Mouse (Mus musculus) forebrain, embryonic 12.5 days (tissue): ENCODE results near the gene Lat. TPM values are rescaled to one million over a fixed set of nuclear protein-coding genes. Genes with fewer than 3 reads are reported as not detected.

Source experiments
- ATAC-seq: fragments of 200-750 bp; cut with Nextera tagmentation; 2 replicates; pipeline ENCODE4 v1.8.0; 2017; ENCODE audit warnings: moderate TSS enrichment; ENCODE audit not compliant: low FRiP score
- H3K27ac ChIP-seq: fragments of 300-500 bp; sonication (generic); 2 replicates; pipeline ENCODE4 v1.5.1; 2016; ENCODE audit warnings: mild to moderate bottlenecking
- H3K27me3 ChIP-seq: fragments of 300-500 bp; sonication (generic); 2 replicates; pipeline ENCODE4 v1.6.1; 2016; ENCODE audit warnings: mild to moderate bottlenecking
- H3K36me3 ChIP-seq: fragments of 300-500 bp; sonication (generic); replicated peaks from 2 replicates; pipeline ENCODE4 v1.6.1; 2016; ENCODE audit warnings: mild to moderate bottlenecking
- H3K4me1 ChIP-seq: fragments of 300-500 bp; sonication (generic); 2 replicates; pipeline ENCODE4 v1.6.1; 2016
- H3K4me2 ChIP-seq: fragments of 300-500 bp; sonication (generic); 2 replicates; pipeline ENCODE4 v1.6.1; 2016; ENCODE audit warnings: mild to moderate bottlenecking, moderate library complexity
- H3K4me3 ChIP-seq: fragments of 300-500 bp; sonication (generic); replicated peaks from 2 replicates; pipeline ENCODE4 v1.5.1; 2016; ENCODE audit warnings: mild to moderate bottlenecking
- H3K9ac ChIP-seq: fragments of 300-500 bp; sonication (generic); 2 replicates; pipeline ENCODE4 v1.6.1; 2016; ENCODE audit warnings: mild to moderate bottlenecking
- H3K9me3 ChIP-seq: fragments of 300-500 bp; sonication (generic); 2 replicates; pipeline ENCODE4 v1.6.1; 2016
- WGBS: fragments of 180-500 bp; shearing (Covaris S2); methylation state at CpG from one replicate; pipeline ENCODE4 v1.1.7; 2016; 5-methylcytosine and 5-hydroxymethylcytosine counted together
- polyA plus RNA-seq: library from polyadenylated mRNA; unstranded; fragments of >200 nt; fragmentation: Nextera tagmentation; extraction: Ambion mirVana; gene quantifications from 2 replicates; pipeline ENCODE4 v1.2.1, GENCODE M21; 2016

The Lat gene
- polyA plus RNA-seq, 1 experiment from 2014 or later = 1.9 TPM

DNA sequence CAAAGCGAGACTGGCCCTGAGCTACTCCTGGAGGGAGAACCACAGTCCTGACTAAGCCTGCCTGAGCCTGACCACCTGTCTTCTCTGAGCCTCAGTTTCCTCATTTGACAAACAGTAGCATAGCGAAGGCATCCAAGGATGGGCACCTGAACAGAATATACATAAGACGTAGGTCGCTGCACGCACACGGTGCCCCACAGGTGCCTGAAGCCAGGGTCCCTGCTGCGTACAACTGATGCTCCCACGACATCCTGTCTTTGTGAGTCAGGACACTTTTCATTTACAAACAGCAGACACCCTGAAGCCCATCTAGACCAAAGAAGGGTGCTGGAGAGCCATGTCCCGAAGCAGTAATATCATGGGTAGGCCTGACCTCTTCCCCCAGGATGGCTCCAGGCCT lies 11.0 kb downstream of the Lat start:
- H3K4me3 ChIP-seq = no peak overlapping the region
- no peak overlapping the region for H3K4me2 ChIP-seq
- ATAC-seq = no peak
- no peaks in the 10 kb centered on the region for H3K27me3 ChIP-seq
- 92% methylated on average over 9 of the region's 9 CpGs for WGBS
- no peak overlapping the region for H3K27ac ChIP-seq
- peaks cover 4% of the 10 kb centered on the region; the same call in 1 of the 2 replicates for H3K36me3 ChIP-seq
- H3K9me3 ChIP-seq = no peaks in the 10 kb centered on the region
- no peak overlapping the region for H3K9ac ChIP-seq
- H3K4me1 ChIP-seq = peaks cover 10% of the 10 kb centered on the region; the same call in 1 of the 2 replicates

DNA sequence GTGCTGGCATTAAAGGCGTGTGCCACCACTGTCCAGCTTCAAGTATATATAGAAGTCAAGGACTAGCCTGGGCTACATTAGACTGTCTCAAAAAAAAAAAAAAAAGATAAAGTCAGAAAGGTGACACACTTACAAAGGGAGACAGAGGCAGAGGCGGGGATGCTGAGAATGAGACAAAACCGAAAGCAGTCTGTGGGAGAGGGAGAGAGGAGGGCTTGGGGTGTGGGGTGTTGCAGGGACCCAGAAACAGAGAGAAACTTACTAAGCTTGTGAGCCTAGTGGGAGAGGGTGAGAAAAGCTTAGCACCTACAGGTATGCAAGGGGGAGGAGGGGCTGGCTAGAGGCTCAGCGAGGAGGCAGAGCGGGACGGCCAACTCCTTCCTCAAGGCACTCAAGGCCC lies 11.5 kb downstream of the Lat start:
- H3K4me3 ChIP-seq = no peak overlapping the region
- 85% methylated on average over 6 of the region's 6 CpGs for WGBS
- H3K4me2 ChIP-seq = no peak overlapping the region
- H3K27me3 ChIP-seq = no peaks in the 10 kb centered on the region
- no peaks in the 10 kb centered on the region for H3K36me3 ChIP-seq
- no peaks in the 10 kb centered on the region for H3K9me3 ChIP-seq
- no peak overlapping the region for H3K9ac ChIP-seq
- no peak overlapping the region for H3K27ac ChIP-seq
- no peak for ATAC-seq
- peaks cover 10% of the 10 kb centered on the region; the same call in 1 of the 2 replicates for H3K4me1 ChIP-seq

DNA sequence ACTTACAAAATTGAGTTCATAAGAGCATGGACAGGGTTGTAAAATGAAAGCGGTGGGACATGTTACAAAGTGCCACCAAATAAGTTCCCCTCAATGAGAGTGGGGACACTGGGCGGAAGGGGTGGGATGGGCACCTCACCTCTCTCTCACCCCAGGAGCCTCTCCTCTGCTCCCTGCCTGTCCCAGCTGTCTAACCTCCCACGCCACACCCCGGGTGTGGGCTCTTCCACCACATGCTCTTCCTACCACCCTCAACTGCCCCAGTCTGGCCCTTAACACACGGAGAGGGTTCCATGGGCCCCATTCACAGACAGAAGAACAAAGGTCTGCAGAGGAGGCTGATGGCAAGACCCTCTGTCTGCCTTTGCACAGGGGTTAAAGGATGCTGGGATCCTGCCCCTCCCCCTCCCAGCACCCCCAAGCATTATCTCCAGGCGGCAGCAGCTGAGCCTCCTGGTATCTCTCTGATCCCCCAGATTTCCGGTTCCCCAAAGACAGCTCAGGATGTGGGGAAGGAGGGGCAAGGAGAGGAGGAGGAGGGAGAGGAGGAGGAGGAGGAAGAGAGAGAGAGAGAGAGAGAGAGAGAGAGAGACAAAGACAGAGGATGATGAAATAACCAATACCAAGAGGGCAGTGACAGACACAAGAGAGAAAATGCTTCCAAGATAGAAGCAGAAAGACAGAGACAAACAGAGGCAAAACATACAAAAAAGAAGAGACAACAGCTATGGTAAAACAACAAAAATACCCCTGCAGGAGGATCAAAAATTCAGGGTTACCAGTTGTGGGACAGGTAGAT lies 12.4 kb downstream of the Lat start:
- Histone ChIP-seq H3K27me3 (no peaks in the 10 kb centered on the region), H3K27ac (no peak overlapping the region), H3K4me2 (no peak overlapping the region), H3K9me3 (no peaks in the 10 kb centered on the region), H3K36me3 (no peaks in the 10 kb centered on the region), H3K4me1 (peaks cover 10% of the 10 kb centered on the region; the same call in 1 of the 2 replicates), H3K9ac (no peak overlapping the region), H3K4me3 (no peak overlapping the region)
- no peak for ATAC-seq
- WGBS = 54% methylated on average over 7 of the region's 7 CpGs

DNA sequence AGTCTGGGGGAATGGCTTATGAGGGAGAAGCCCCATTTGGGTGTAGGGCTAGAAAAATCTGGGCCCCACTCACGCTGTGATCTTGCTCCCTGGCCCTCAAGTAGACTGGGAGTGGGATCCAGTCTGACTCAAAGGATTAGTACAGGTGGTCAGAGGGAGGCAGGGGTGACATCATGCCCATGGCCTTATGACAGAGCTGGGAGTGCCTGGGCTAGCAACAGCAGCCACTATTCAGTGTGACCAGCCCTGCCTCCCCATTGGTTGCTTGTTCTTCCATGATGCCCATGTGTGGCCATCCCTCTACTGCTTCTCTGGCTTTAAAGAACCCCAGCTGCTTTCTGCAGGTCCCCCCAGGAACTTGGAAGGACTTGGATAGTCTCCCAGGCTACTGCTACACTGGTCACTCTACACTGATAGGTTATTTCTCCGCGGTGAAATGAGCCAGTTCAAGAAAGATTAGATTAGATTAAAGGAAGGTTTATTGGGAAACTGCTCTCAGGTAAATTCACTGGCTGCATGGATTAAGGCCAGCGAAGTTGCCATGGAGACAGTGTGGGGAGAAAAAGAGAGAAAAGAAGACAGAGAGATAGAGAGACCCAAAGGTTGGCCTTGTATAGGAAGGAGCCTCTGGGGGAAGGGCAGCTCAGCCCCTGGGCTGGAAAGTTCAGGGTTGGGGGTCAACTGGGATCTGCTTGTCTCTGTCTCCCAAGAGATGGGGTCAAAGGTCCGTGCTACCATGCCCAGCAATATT lies 13.3 kb downstream of the Lat start:
- ATAC-seq = no peak
- H3K4me2 ChIP-seq = no peak overlapping the region
- H3K27ac ChIP-seq = no peak overlapping the region
- H3K4me1 ChIP-seq = peaks cover 16% of the 10 kb centered on the region
- H3K36me3 ChIP-seq = no peaks in the 10 kb centered on the region
- H3K27me3 ChIP-seq = no peaks in the 10 kb centered on the region
- no peak overlapping the region for H3K9ac ChIP-seq
- no peak overlapping the region for H3K4me3 ChIP-seq
- H3K9me3 ChIP-seq = no peaks in the 10 kb centered on the region
- 37% methylated on average over 5 of the region's 5 CpGs for WGBS

DNA sequence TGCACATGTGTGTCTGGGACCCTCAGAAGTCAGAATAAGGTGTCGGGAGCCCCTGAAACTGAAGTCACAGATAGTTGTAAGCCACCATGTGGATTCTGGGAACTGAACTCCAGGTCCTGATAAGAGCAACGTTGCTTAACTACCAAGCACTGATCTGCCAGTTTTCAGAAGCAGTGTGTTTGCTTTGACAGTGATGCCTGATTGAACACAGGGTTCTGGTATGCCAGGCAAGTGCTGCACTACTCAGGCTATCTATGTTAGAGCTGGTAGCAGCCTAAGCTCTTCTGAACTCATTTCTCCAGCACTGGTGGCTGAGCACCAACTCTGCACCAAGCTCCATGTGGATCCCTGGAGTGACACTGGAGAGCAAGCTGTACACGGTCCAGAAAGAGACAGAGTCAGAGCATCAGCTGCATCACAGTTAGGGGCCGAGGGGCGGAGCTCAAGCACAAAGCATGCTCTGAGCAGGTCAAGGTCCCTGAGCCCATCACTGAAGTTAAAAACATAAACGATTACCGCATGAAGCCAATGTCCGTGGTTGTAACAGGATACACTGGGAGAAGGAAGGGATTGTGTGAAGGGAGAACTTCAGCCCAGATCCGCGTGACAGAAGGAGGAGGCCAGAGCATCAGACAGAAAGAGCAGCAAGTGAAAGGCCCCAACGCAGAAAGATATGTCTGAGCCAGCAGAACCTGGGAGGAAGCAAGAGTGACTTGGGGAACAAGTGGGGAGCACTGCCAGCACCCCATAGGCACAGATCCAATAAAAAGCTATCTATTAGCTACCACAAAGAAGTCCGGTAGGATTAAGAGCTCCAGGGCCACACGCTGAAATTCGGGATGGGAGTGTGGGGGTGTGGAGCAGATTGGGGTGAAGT lies 14.4 kb downstream of the Lat start:
- Histone ChIP-seq H3K9ac (no peak overlapping the region), H3K4me2 (no peak overlapping the region), H3K27me3 (no peaks in the 10 kb centered on the region), H3K9me3 (no peaks in the 10 kb centered on the region), H3K4me3 (no peak overlapping the region), H3K27ac (no peak overlapping the region), H3K36me3 (no peaks in the 10 kb centered on the region), H3K4me1 (peaks cover 16% of the 10 kb centered on the region)
- ATAC-seq = no peak
- 58% methylated on average over 14 of the region's 14 CpGs for WGBS

DNA sequence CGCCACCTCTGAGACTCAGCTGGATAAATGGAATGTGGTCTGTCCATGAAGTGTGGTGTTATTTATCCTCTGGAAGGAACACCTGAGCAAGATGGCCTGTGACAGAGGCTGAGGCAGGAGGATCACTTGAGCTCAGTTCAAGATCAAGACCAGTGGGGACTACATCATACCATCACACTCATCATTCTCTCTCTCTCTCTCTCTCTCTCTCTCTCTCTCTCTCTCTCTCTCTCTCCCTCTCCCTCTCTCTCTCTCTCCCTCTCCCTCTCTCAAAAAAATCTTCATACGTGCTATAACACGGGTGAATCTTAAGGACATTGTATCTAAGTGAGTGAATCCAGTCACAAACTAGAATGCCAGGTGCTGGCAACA lies 15.4 kb downstream of the Lat start:
- H3K9ac ChIP-seq = no peak overlapping the region
- no peaks in the 10 kb centered on the region for H3K27me3 ChIP-seq
- WGBS = 82% methylated on average over 3 of the region's 3 CpGs
- peaks cover 16% of the 10 kb centered on the region for H3K4me1 ChIP-seq
- no peak overlapping the region for H3K4me2 ChIP-seq
- no peak overlapping the region for H3K4me3 ChIP-seq
- no peaks in the 10 kb centered on the region for H3K9me3 ChIP-seq
- no peak for ATAC-seq
- H3K36me3 ChIP-seq = no peaks in the 10 kb centered on the region
- H3K27ac ChIP-seq = no peak overlapping the region

DNA sequence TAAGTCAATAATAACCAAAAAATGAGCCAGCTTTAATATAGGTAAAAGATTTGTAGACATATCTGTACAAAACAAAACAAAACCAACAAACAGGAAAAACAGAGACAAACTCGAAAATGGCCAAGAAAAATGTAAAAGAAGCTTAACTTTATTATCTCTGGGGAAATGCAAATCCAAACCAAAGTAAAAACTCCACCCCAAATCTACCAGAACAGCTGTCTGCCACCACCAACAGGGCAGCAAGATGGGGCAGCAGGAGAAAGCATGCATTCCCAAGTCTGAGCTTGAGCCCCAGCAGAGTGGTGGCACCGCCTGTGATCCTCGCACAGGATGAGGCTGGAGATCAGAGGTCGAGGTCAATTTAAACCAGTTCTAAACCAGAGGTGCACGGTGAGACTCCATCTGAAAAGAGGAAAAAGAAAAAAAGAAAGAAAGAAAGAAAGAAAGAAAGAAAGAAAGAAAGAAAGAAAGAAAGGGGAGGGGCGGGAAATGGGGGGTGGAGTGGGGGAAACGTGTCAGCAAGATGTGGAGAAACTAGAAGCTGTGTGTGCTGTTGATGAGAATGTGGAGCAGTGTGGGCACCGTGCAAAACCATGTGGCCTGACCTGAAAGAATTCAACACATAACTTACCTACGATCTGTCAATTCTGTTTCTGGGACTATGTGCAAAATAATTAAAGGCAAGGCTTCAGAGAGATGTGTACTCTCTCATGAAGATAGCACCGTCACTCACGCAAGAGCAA lies 15.9 kb downstream of the Lat start:
- no peak overlapping the region for H3K4me2 ChIP-seq
- no peak overlapping the region for H3K4me3 ChIP-seq
- WGBS = 72% methylated on average over 11 of the region's 11 CpGs
- no peaks in the 10 kb centered on the region for H3K36me3 ChIP-seq
- H3K4me1 ChIP-seq = peaks cover 16% of the 10 kb centered on the region
- no peak overlapping the region for H3K9ac ChIP-seq
- ATAC-seq = no peak
- H3K9me3 ChIP-seq = no peaks in the 10 kb centered on the region
- no peaks in the 10 kb centered on the region for H3K27me3 ChIP-seq
- H3K27ac ChIP-seq = no peak overlapping the region

DNA sequence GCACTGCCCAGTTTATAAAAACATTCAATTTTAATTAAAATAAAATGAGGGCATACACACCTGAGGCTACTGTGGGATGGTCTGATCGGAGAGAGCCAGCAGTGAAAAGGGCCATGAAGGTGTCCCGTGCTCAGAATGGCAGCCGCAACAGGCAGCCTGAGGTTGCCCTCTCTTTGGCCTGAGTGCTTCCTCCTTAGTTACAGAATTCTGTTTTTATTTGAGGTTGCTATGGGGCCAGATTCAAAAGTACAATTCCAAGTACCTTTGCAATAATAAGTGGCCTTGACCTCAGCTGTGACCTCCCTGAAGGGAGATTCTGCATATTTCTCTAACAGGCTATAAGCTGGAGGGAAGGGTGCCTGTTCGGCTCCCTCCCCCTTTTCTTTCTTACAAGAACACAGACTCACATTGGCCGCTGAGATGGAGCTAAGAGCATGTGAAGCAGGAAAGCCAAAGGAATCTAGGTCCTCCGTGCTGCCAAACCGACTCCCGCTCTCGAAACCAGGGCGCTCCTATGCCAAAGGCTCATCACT lies 17.9 kb downstream of the Lat start:
- Histone ChIP-seq H3K36me3 (no peaks in the 10 kb centered on the region), H3K27me3 (no peaks in the 10 kb centered on the region), H3K27ac (no peak overlapping the region), H3K9me3 (no peaks in the 10 kb centered on the region), H3K9ac (no peak overlapping the region), H3K4me2 (no peak overlapping the region), H3K4me3 (no peak overlapping the region), H3K4me1 (peaks cover 12% of the 10 kb centered on the region)
- ATAC-seq = no peak
- 46% methylated on average over 10 of the region's 10 CpGs for WGBS

DNA sequence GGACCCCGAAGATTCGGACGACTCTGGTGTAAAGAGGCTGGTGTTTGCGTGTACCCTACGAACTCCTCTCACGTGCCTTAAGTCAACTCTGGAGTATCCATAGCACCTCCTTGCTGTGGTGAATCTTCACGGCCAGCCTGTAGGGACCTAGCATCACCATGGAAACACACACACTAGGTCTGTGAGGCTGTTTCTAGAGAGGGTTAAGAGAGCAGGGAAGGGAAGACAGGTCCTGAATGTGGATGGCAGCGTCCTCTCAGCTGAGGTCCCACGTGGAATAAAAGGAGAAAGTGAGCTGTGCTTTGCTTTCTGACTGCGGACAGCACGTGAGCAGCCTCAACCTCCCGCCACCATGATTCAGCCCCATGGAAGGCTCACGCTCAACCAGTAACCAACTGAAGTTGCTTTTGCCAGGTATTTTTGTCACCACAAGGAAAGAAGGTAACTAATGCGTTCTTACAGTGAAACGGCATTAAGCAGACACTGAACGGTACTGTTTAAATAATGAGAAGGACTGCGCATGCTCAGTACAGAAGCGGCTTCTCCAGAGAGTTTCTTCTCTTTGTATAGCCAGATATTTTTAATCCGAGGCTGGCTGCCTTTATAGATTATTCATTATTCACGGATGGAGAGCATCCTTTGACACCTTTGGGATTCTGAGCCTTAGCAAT lies 18.5 kb downstream of the Lat start:
- Histone ChIP-seq H3K9ac (no peak overlapping the region), H3K4me2 (peak overlapping the region; percentile 31), H3K4me1 (peaks cover 7% of the 10 kb centered on the region), H3K27me3 (no peaks in the 10 kb centered on the region), H3K9me3 (no peaks in the 10 kb centered on the region), H3K4me3 (no peak overlapping the region), H3K36me3 (no peaks in the 10 kb centered on the region), H3K27ac (no peak overlapping the region)
- ATAC-seq = no peak
- WGBS = 70% methylated on average over 20 of the region's 20 CpGs

DNA sequence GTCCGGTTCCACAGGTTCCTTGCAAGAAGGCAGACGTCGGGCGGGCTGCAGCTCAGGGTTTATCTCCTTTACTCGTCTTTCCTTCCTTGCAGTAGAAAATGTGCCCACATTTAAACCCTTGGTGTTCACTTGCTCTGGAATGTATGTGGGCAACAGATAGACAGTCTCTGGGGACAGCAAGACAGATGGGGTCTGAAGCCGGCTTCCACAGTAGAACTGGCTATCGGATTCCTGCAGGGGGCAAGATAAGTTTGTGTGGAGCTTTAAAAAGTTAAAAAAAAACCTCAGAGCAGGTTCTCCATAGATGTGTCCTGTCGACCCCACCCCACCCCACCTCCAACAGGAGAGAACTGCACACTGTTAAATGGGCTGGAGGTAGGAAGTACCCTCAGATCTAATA lies 21.1 kb downstream of the Lat start:
- Histone ChIP-seq H3K27ac (no peak overlapping the region), H3K4me1 (peaks cover 6% of the 10 kb centered on the region), H3K4me2 (no peak overlapping the region), H3K36me3 (no peaks in the 10 kb centered on the region), H3K27me3 (no peaks in the 10 kb centered on the region; the same call in 1 of the 2 replicates), H3K9ac (no peak overlapping the region), H3K4me3 (no peak overlapping the region), H3K9me3 (no peaks in the 10 kb centered on the region)
- ATAC-seq = no peak
- WGBS = 83% methylated on average over 8 of the region's 8 CpGs

DNA sequence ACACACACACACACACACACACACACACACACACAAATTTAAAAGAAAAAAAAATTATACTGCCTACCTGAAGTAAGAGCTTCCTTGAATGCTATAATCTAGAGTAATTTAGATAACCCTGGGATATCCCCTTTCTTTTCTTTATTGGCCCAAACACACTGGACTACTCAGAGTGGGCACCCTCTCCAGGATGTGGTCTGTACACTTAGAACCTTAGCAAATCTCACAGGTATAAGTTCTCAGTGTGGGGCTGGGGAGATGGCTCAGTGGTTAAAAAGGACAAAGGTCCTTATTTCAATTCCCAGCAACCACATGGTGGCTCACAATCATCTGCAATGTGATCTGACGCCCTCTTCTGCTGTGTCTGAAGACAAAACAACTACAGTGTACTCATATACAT lies 22.3 kb downstream of the Lat start:
- Histone ChIP-seq H3K4me2 (no peak overlapping the region), H3K4me3 (no peak overlapping the region), H3K9ac (no peak overlapping the region), H3K36me3 (no peaks in the 10 kb centered on the region), H3K27me3 (no peaks in the 10 kb centered on the region; the same call in 1 of the 2 replicates), H3K9me3 (no peaks in the 10 kb centered on the region), H3K4me1 (peaks cover 6% of the 10 kb centered on the region), H3K27ac (no peak overlapping the region)
- ATAC-seq = no peak
- WGBS = 69% methylated on average over 1 of the region's 1 CpGs
